In the genomic region with DNA sequence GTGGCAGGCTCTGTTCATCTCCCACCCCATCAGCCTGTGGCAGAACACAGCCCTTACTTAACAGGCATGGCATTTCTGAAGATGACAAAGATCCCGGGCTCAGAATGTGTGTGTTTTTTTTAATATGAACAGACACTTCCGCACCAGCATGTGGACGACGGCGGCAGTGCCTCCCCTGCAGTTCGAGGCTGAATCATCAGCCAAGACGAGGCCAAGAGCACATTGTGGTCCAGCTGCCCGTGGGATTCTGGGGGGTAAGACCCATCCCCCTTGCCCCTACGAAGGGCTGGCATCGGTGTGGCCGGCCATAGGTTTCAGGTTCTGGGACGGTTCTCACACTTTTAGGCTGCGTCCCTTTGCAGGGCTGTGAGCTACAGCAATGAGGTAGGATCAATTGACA, we compare ENCODE assay signal across 21 mouse cellular contexts. TPM values are rescaled to one million over a fixed set of nuclear protein-coding genes. Genes with fewer than 3 reads are reported as not detected.
DNase-seq lines count a peak whose midpoint lies in the region; TF ChIP-seq lines count a peak whose summit lies in the region.
"Had no signal": no experiment of that assay in that cellular context is flagged by ENCODE, and none has a peak within 500 bp of the region (broad histone marks: within the 10 kb centered on the region; RNA-seq: fewer than 3 reads in every experiment).

No protein-coding gene starts in this region.

- H3K4me3 ChIP-seq in cerebellum, adult 2 months (replicated peaks; ENCODE audit: insufficient read depth, low read depth, low read length), result no peak overlapping the region
- H3K4me3 ChIP-seq: forebrain, embryonic 13.5 days; hindbrain, embryonic 12.5 days; intestine, embryonic 15.5 days; limb, embryonic 15.5 days; liver, embryonic 15.5 days; midbrain, embryonic 12.5 days had no signal

- WGBS in cerebellum, adult 2 months, result 13% methylated on average over 13 of the region's 13 CpGs

- no peak overlapping the region for H3K27ac ChIP-seq in cerebellum, adult 2 months (ENCODE audit: insufficient read depth, low read length)
- H3K27ac ChIP-seq: forebrain, embryonic 13.5 days; hindbrain, embryonic 12.5 days; intestine, embryonic 15.5 days; limb, embryonic 15.5 days; liver, embryonic 15.5 days; macrophage; midbrain, embryonic 12.5 days had no signal

- peaks cover 31% of the 10 kb centered on the region for H3K4me1 ChIP-seq in cerebellum, adult 2 months (ENCODE audit: control insufficient read depth, insufficient read depth, low read length)
- H3K4me1 ChIP-seq: intestine, embryonic 15.5 days; limb, embryonic 15.5 days; liver, embryonic 15.5 days had no signal

- peak; percentile 65 to 72 for DNase-seq in cerebellum, adult 2 months
- DNase-seq in cerebellum, adult 11-12 months, result no peak
- peak; percentile 85 for DNase-seq in heart, adult 11 months
- no peak for DNase-seq in heart, postnatal 10 days
- peak; percentile 68 for DNase-seq in left cerebral cortex, postnatal 4 days
- no peak for DNase-seq in left cerebral cortex, postnatal 14 days (ENCODE audit: low spot score in 2 of 2)
- DNase-seq in Muller cell, postnatal 12 days (ENCODE audit: inconsistent ontology term), result peak; percentile 26
- DNase-seq: adrenal gland, postnatal 25 days; gastrocnemius, postnatal 25 days; kidney, adult 9 months; kidney, postnatal 25 days; retina, postnatal 1 day; thymus, postnatal 14 days had no signal

- TF ChIP-seq CTCF in cerebellum, adult 2 months (IDR thresholded peaks at IDR 0.05; ENCODE audit: borderline replicate concordance, insufficient read depth, low read depth, low read length), result no peak

- no peak for TF ChIP-seq POLR2A in cerebellum, adult 2 months (IDR thresholded peaks at IDR 0.05; ENCODE audit: borderline replicate concordance, insufficient read depth, low read length)

- intact Hi-C loops in heart, postnatal 10 days (cut with DNase I), result no loop called here
- intact Hi-C loops in left cerebral cortex, postnatal 4 days (cut with DNase I), result no loop called here
- intact Hi-C loops in left cerebral cortex, postnatal 14 days (cut with DNase I), result no loop called here

- H3K27me3 ChIP-seq in cerebellum, adult 2 months (ENCODE audit: control insufficient read depth, insufficient read depth, low read length), result no peaks in the 10 kb centered on the region

RNA-seq across cellular contexts. Expression of gene Plch2, which starts 21.8 kb away (rescaled TPM):
- 149 and 180 TPM in 2 replicates for polyA plus RNA-seq in cerebellum, adult 2 months (2012; rRNA removed)
- total RNA-seq in heart, postnatal 10 days (2021), result not detected
- total RNA-seq in left cerebral cortex, postnatal 4 days (2021), result 10 to 100 TPM; 50.9 to 56.1 TPM
- 10 to 100 TPM; 50.2 to 50.5 TPM for total RNA-seq in left cerebral cortex, postnatal 14 days (2021)
- polyA plus RNA-seq: CD4-positive, CD25-positive, alpha-beta regulatory T cell, adult 4 months; liver, embryonic 15.5 days; macrophage had no signal

RNA-seq across cellular contexts. Expression of gene Pex10, which starts 32.0 kb away (rescaled TPM):
- polyA plus RNA-seq in cerebellum, adult 2 months (2012; rRNA removed), result 32.0 and 38.1 TPM in 2 replicates
- total RNA-seq in heart, postnatal 10 days (2021), result 10 to 100 TPM; 18.4 to 23.7 TPM
- total RNA-seq in left cerebral cortex, postnatal 4 days (2021), result 10 to 100 TPM; 12.0 to 13.5 TPM
- total RNA-seq in left cerebral cortex, postnatal 14 days (2021), result 10 to 100 TPM; 21.2 to 23.1 TPM

RNA-seq across cellular contexts. Expression of gene Rer1, which starts 51.4 kb away (rescaled TPM):
- polyA plus RNA-seq in cerebellum, adult 2 months (2012; rRNA removed), result 102 and 104 TPM in 2 replicates
- 10 to 100 TPM; 71.8 to 77.3 TPM for total RNA-seq in heart, postnatal 10 days (2021)
- 10 to 100 TPM; 65.1 to 67.9 TPM for total RNA-seq in left cerebral cortex, postnatal 4 days (2021)
- 10 to 100 TPM; 65.5 to 67.8 TPM for total RNA-seq in left cerebral cortex, postnatal 14 days (2021)

RNA-seq across cellular contexts. Expression of gene Morn1, which starts 51.6 kb away (rescaled TPM):
- 15.6 and 18.7 TPM in 2 replicates for polyA plus RNA-seq in cerebellum, adult 2 months (2012; rRNA removed)
- 1 to 10 TPM; 2.8 to 3.8 TPM for total RNA-seq in heart, postnatal 10 days (2021)
- total RNA-seq in left cerebral cortex, postnatal 4 days (2021), result 10 to 100 TPM; 11.0 to 12.9 TPM
- 10 to 100 TPM; 12.1 to 12.9 TPM for total RNA-seq in left cerebral cortex, postnatal 14 days (2021)

Comparison
In these comparisons a context has a peak if more than half of its experiments do, and no peak if none do; other contexts are left out.
1. DNase-seq: peak in cerebellum, adult 2 months (2 of 2), heart, adult 11 months (single experiment), left cerebral cortex, postnatal 4 days (single experiment) and Muller cell, postnatal 12 days (single experiment); none in cerebellum, adult 11-12 months (single experiment), heart, postnatal 10 days (0 of 2) and left cerebral cortex, postnatal 14 days (0 of 2).
2. RNA of gene Plch2, which starts 21.8 kb away (total RNA-seq): 50.9 to 56.1 TPM in left cerebral cortex, postnatal 4 days and 50.2 to 50.5 TPM in left cerebral cortex, postnatal 14 days; not detected in heart, postnatal 10 days; every median in the first group is over 10 times any median in the second.